Mouse (Mus musculus) gastrocnemius, postnatal 4 days (tissue): ENCODE results near the gene Nat8f1. TPM values are rescaled to one million over a fixed set of nuclear protein-coding genes. Genes with fewer than 3 reads are reported as not detected.
"Not testable (repeated sequence)": the region's sequence is repeated elsewhere in the genome, so short reads cannot be mapped to it uniquely, and the experiment has no call there.

ENCODE experiments used
- DNase-seq, 2 experiments: peaks; one replicate each; pipeline ENCODE4 v3.0.0; 2021 to 2022; ENCODE audit warnings: low spot score in 2 of 2, mixed read lengths in 2 of 2
- long read RNA-seq, 2 experiments: library from polyadenylated mRNA; stranded (forward); transcript quantifications; one replicate each; pipeline ENCODE4 v2.0.0; 2021
- total RNA-seq, 2 experiments: library from RNA; stranded (reverse); gene quantifications; 2 replicates each; pipeline ENCODE4 v1.2.3; 2021

Nat8f1 gene
- 1 to 10 TPM; 1.6 to 1.9 TPM for total RNA-seq
- long read RNA-seq, experiment 1, partial matches to known transcripts: 0 of 5 reads
- long read RNA-seq, experiment 1, other reads (novel, unspliced or antisense): 2 of 5 reads
- long read RNA-seq, experiment 2: 0 reads

- peak; percentile 74 to 89 for DNase-seq
Measured at GRCm38 (mm10) chr6:85915539-85916513, at the start of gene Nat8f1. TSS of gene Nat8f1 (minus strand) at chr6:85915687.

GRCm38 (mm10) chr6:85961101-85962091 lies 45.9 kb upstream of the Nat8f1 start, which contains the start of gene Dusp11:
TSS of gene Dusp11 (minus strand) at chr6:85961667.
- peak; percentile 93 to 95 for DNase-seq

GRCm38 (mm10) chr6:85957581-85957980 lies 42.1 kb upstream of the Nat8f1 start:
- DNase-seq: no peak

- no peak for DNase-seq
Measured at GRCm38 (mm10) chr6:85948549-85948948, 33.1 kb upstream of the Nat8f1 start.

GRCm38 (mm10) chr6:85942469-85942868 lies 27.0 kb upstream of the Nat8f1 start:
- no peak for DNase-seq

GRCm38 (mm10) chr6:85938701-85939100 lies 23.2 kb upstream of the Nat8f1 start:
- no peak for DNase-seq

GRCm38 (mm10) chr6:85936508-85937465 lies 21.3 kb upstream of the Nat8f1 start:
- DNase-seq: peak; percentile 69 to 86

- no peak for DNase-seq
Measured at GRCm38 (mm10) chr6:85935646-85936045, 20.2 kb upstream of the Nat8f1 start.

- no peak for DNase-seq
Measured at GRCm38 (mm10) chr6:85934047-85934446, 18.6 kb upstream of the Nat8f1 start.

GRCm38 (mm10) chr6:85929312-85929711 lies 13.8 kb upstream of the Nat8f1 start:
- no peak for DNase-seq

- no peak for DNase-seq
Measured at GRCm38 (mm10) chr6:85927476-85928464, 12.3 kb upstream of the Nat8f1 start.

GRCm38 (mm10) chr6:85926709-85927108 lies 11.2 kb upstream of the Nat8f1 start:
- DNase-seq: no peak

- no peak for DNase-seq
Measured at GRCm38 (mm10) chr6:85923643-85924042, 8.2 kb upstream of the Nat8f1 start.

- no peak for DNase-seq
Measured at GRCm38 (mm10) chr6:85919401-85919800, 3.9 kb upstream of the Nat8f1 start.

- DNase-seq: not testable (repeated sequence)
Measured at GRCm38 (mm10) chr6:85918341-85918740, 2.9 kb upstream of the Nat8f1 start.

GRCm38 (mm10) chr6:85916596-85916995 lies 1.1 kb upstream of the Nat8f1 start:
- no peak for DNase-seq

GRCm38 (mm10) chr6:85915141-85915538 lies 347 bp downstream of the Nat8f1 start:
- no peak for DNase-seq

GRCm38 (mm10) chr6:85911587-85911986 lies 3.9 kb downstream of the Nat8f1 start, which contains the start of gene Tprkb:
TSS of gene Tprkb (plus strand) at chr6:85911865.
- no peak for DNase-seq

GRCm38 (mm10) chr6:85909704-85910103 lies 5.8 kb downstream of the Nat8f1 start:
- DNase-seq: no peak
